Mouse (Mus musculus): ENCODE measurements around the gene Zbtb12. TPM values are rescaled to one million over a fixed set of nuclear protein-coding genes. Genes with fewer than 3 reads are reported as not detected.

Zbtb12 gene
- polyA plus RNA-seq, 1 experiment from 2014 or later, result 1.0 TPM

DNA sequence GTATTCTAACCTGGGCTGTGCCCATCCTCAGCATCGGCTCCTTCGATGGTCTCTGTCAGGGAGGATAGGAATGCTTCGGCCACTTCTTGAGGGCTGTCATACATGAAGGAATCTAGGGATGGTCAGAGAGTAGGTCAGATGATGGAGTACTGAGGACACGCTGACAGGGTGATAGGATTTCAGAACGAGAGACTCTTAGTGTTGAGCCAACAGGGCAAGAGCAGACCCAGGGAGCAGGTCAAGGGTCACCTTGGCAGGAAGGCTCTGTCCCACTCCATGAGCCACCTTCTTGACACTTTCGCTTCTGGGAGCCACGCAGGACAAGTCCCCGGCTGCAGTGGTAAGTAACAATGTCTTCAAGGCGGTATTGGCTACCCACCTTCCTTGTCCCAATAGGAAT lies 18.8 kb upstream of the Zbtb12 start:
- Histone ChIP-seq H3K9ac (ENCODE audit: low read depth, low read length) (no peak overlapping the region), H3K4me2 (ENCODE audit: low read depth, low read length) (no peak overlapping the region), H3K36me3 (ENCODE audit: control insufficient read depth, insufficient read depth, low read length) (peaks cover 13% of the 10 kb centered on the region; the same call in 1 of the 2 replicates), H3K27me3 (replicated peaks; ENCODE audit: control insufficient read depth, insufficient read depth, low read length) (no peaks in the 10 kb centered on the region), H3K9me3 (ENCODE audit: control insufficient read depth, low read length) (no peaks in the 10 kb centered on the region), H3K4me1 (ENCODE audit: control insufficient read depth, insufficient read depth, low read length) (no peaks in the 10 kb centered on the region), H3K27ac (replicated peaks; ENCODE audit: low read depth, low read length) (no peak overlapping the region), H3K4me3 (ENCODE audit: low read depth, low read length) (no peak overlapping the region)
- 74% methylated on average over 9 of the region's 9 CpGs for WGBS
- DNase-seq (ENCODE audit: low spot score) (no peak), ATAC-seq (ENCODE audit: low read depth) (no peak)

DNA sequence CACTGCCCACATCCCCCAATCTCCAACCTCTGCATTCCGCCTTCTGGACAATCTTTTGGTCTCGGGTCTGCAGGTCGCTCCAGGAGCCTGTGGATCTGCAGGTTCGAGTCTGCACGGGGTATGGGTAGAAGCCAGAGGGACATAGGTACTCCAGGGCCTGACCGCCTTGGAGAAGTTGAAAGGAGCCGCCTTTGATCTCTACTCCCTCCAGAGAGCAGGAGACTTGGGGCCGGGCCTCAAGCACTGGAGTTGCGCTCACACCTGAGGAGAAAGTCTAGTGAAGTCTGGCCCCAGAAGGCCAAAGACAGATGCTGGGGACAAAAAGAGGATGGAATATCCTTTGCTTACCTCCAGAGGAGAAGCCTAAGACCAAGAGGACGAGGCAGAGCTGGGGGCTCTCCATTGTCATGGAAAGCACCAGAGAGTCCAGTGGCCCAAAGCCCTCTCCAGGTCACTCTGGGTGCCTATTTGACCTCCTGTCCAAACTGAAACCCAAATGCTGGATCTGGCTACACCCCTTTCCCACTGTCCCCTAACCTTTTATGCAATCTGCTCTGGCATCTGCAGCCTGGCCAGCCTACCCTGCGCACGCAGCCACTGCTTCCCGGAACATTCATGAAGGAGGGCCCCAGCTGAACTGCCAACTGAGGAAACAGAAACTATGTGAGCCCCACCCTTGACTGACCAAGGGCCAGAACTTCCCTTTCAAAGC lies 17.4 kb upstream of the Zbtb12 start:
- Histone ChIP-seq H3K4me3 (ENCODE audit: low read depth, low read length) (no peak overlapping the region), H3K27ac (replicated peaks; ENCODE audit: low read depth, low read length) (no peak overlapping the region), H3K9ac (ENCODE audit: low read depth, low read length) (no peak overlapping the region), H3K36me3 (ENCODE audit: control insufficient read depth, insufficient read depth, low read length) (0 out of 2 replicates have a peak, but pooled peaks cover 6% of the 10 kb centered on the region), H3K4me2 (ENCODE audit: low read depth, low read length) (no peak overlapping the region), H3K9me3 (ENCODE audit: control insufficient read depth, low read length) (no peaks in the 10 kb centered on the region), H3K27me3 (replicated peaks; ENCODE audit: control insufficient read depth, insufficient read depth, low read length) (no peaks in the 10 kb centered on the region), H3K4me1 (ENCODE audit: control insufficient read depth, insufficient read depth, low read length) (no peaks in the 10 kb centered on the region)
- 70% methylated on average over 13 of the region's 13 CpGs for WGBS
- DNase-seq (ENCODE audit: low spot score) (no peak), ATAC-seq (ENCODE audit: low read depth) (no peak)

DNA sequence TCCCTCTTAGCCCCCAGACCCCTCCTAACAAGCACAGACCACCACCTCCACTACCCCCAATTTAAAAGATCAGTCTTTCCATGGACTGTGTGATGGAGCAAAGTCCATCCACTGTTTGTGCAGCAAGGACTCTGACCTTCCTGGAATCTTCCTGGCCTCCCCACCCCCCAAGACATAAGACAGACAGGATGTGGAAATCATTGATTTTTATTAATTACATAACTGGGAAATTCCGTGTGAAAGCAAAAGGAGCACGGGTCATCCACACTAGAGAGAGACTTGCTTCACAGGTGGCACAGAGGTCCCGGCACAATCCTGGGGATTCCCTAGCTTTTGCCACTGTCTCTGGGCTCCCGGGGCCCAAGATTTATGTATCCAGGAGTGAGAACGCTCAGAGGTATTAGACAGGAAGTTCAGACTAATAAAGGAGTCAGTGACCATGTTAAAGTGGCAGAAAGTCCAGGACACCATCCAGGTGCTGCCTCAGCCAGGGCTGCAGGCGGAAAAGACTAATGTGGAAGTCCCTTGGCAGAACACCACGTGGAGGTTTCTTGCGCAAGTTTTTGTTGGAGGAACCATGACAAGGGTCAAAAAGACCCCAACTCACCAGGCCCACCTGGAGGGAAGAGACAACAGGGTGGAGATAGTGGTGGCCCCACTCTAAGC lies 16.7 kb upstream of the Zbtb12 start, which contains the start of gene Cfb:
TSS of gene Cfb (minus strand) at position 103 of the 666 bp plus-strand sequence.
- Histone ChIP-seq H3K27ac (replicated peaks; ENCODE audit: low read depth, low read length) (no peak within 1 kb of the TSS), H3K9ac (ENCODE audit: low read depth, low read length) (no peak within 1 kb of the TSS), H3K4me1 (ENCODE audit: control insufficient read depth, insufficient read depth, low read length) (no peaks in the 10 kb centered on the region), H3K4me3 (ENCODE audit: low read depth, low read length) (no peak within 1 kb of the TSS), H3K4me2 (ENCODE audit: low read depth, low read length) (no peak within 1 kb of the TSS), H3K9me3 (ENCODE audit: control insufficient read depth, low read length) (no peaks in the 10 kb centered on the region), H3K27me3 (replicated peaks; ENCODE audit: control insufficient read depth, insufficient read depth, low read length) (no peaks in the 10 kb centered on the region), H3K36me3 (ENCODE audit: control insufficient read depth, insufficient read depth, low read length) (0 out of 2 replicates have a peak, but pooled peaks cover 3% of the 10 kb centered on the region)
- DNase-seq (ENCODE audit: low spot score), result no peak
- no peak for ATAC-seq (ENCODE audit: low read depth)
- 68% methylated on average over 8 of the region's 8 CpGs for WGBS

DNA sequence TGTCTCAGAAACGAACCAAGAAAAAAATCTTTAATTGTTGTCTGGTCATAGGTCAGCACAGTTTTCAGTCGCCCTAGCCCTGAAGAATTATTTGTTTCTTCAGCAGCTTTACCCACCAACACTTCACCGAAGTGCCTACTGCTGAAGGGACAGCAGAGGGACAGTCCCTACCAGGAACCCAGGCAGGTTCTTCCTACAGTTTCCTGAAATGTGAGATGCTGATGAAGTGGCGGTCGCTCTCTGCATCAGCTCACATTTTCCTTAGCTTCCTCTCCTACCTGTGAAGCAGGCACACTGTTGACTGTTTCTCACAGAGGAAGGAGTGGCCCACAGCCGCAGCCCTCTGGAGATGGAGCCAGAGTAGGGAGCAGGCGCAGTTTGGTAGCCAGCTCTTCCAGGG lies 13.3 kb upstream of the Zbtb12 start:
- WGBS, result 51% methylated on average over 7 of the region's 7 CpGs
- ATAC-seq (ENCODE audit: low read depth), result no peak
- H3K36me3 ChIP-seq (ENCODE audit: control insufficient read depth, insufficient read depth, low read length), result no peaks in the 10 kb centered on the region

DNA sequence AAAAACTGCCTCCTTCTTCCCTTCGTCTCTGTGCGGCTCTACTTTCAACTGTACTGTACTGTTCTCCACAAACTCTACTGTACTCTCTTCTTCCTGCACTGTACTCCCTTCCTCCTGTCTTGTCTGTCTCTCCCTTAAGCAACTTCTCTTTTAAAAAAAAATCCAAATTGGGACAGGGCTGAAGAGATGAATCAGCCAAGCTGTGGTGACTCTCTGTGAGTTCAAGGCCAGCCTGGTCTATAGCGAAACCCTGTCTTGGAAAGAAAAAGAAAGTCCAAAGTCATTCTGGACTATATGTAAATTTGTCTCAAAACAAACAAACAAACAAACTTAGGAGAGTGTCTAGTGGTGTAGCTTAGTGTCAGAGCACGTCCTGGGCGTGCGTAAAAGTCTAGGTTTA lies 5.0 kb upstream of the Zbtb12 start:
- ATAC-seq (ENCODE audit: low read depth), result no peak
- H3K4me3 ChIP-seq (ENCODE audit: low read depth, low read length), result no peak overlapping the region
- H3K9me3 ChIP-seq (ENCODE audit: control insufficient read depth, low read length), result no peaks in the 10 kb centered on the region
- no peak overlapping the region for H3K9ac ChIP-seq (ENCODE audit: low read depth, low read length)
- no peak for DNase-seq (ENCODE audit: low spot score)
- 90% methylated on average over 6 of the region's 6 CpGs for WGBS
- no peak overlapping the region for H3K27ac ChIP-seq (replicated peaks; ENCODE audit: low read depth, low read length)
- no peak overlapping the region for H3K4me2 ChIP-seq (ENCODE audit: low read depth, low read length)
- no peaks in the 10 kb centered on the region for H3K27me3 ChIP-seq (replicated peaks; ENCODE audit: control insufficient read depth, insufficient read depth, low read length)
- H3K4me1 ChIP-seq (ENCODE audit: control insufficient read depth, insufficient read depth, low read length), result peaks cover 1% of the 10 kb centered on the region; the same call in 1 of the 2 replicates
- H3K36me3 ChIP-seq (ENCODE audit: control insufficient read depth, insufficient read depth, low read length), result no peaks in the 10 kb centered on the region

More for the DNA sequence above, 13.3 kb upstream of the Zbtb12 start:
- no peak for DNase-seq (ENCODE audit: low spot score)
- Histone ChIP-seq H3K4me1 (ENCODE audit: control insufficient read depth, insufficient read depth, low read length) (no peaks in the 10 kb centered on the region), H3K4me3 (ENCODE audit: low read depth, low read length) (no peak overlapping the region), H3K9ac (ENCODE audit: low read depth, low read length) (no peak overlapping the region), H3K9me3 (ENCODE audit: control insufficient read depth, low read length) (no peaks in the 10 kb centered on the region), H3K27ac (replicated peaks; ENCODE audit: low read depth, low read length) (no peak overlapping the region), H3K27me3 (replicated peaks; ENCODE audit: control insufficient read depth, insufficient read depth, low read length) (no peaks in the 10 kb centered on the region), H3K4me2 (ENCODE audit: low read depth, low read length) (no peak overlapping the region)

DNA sequence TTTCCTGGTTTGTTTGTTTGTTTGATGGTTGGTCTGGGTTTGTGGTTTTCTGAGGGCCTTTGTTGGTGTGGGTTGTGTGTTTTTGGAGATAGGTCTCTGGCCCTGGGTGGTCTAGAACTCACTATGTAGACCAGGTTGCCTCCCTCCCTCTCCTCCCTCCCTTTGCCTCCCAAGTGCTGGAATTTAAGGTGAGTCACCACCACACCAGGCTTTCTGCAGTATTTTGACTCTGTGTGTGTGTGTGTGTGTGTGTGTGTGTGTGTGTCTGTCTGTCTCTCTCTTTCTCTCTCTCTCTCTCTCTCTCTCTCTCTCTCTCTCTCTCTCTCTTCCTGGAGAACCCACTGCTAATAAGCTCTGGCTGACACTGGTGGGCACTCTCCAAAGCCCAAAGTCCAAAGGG lies 1.9 kb downstream of the Zbtb12 start:
- H3K27ac ChIP-seq (replicated peaks; ENCODE audit: low read depth, low read length), result no peak overlapping the region
- no peak overlapping the region for H3K4me2 ChIP-seq (ENCODE audit: low read depth, low read length)
- H3K27me3 ChIP-seq (replicated peaks; ENCODE audit: control insufficient read depth, insufficient read depth, low read length), result no peaks in the 10 kb centered on the region
- H3K4me1 ChIP-seq (ENCODE audit: control insufficient read depth, insufficient read depth, low read length), result peaks cover 13% of the 10 kb centered on the region; the same call in 1 of the 2 replicates
- no peak overlapping the region for H3K4me3 ChIP-seq (ENCODE audit: low read depth, low read length)
- ATAC-seq (ENCODE audit: low read depth), result no peak
- no peaks in the 10 kb centered on the region for H3K9me3 ChIP-seq (ENCODE audit: control insufficient read depth, low read length)
- H3K36me3 ChIP-seq (ENCODE audit: control insufficient read depth, insufficient read depth, low read length), result no peaks in the 10 kb centered on the region
- H3K9ac ChIP-seq (ENCODE audit: low read depth, low read length), result no peak overlapping the region
- DNase-seq (ENCODE audit: low spot score), result no peak

DNA sequence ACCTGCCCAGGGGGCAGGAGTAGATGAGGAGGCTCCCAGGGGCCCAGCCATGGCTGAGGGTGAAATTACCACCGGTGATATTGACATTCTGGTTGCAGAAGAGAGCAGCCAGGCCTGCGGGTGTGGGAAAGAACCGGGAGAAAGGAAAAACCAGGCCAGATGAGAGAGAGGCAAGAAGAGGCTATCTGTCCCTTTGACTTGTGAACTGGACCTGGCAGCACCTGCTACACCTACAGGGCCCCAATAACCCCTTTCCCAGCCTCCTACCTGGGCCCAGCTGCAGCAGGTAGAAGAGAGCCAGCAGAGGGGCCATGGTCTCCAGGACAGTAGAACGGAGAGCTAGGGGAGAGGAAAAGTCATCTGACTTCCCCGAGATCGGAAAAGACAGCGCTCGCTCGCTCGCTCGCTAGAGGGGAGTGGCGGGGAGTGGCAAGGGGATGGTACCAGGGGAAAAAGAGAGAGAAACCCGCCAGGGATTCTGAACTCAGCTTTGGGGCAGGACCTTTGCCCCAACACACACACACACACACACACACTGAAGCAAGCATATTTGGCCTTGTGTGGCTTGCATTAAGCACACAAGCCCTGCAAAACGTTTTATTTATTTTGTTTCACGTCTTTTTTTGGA lies 2.5 kb downstream of the Zbtb12 start, which contains the start of gene Gm20547:
TSS of gene Gm20547 (minus strand) at position 360 of the 628 bp plus-strand sequence.
- no peak for DNase-seq (ENCODE audit: low spot score)
- peaks cover 13% of the 10 kb centered on the region; the same call in 1 of the 2 replicates for H3K4me1 ChIP-seq (ENCODE audit: control insufficient read depth, insufficient read depth, low read length)
- H3K9ac ChIP-seq (ENCODE audit: low read depth, low read length), result peak within 1 kb of the TSS; percentile 49; the same call in 1 of the 2 replicates
- H3K4me2 ChIP-seq (ENCODE audit: low read depth, low read length), result peak within 1 kb of the TSS; percentile 37
- H3K36me3 ChIP-seq (ENCODE audit: control insufficient read depth, insufficient read depth, low read length), result no peaks in the 10 kb centered on the region
- peak within 1 kb of the TSS; percentile 17; the same call in 1 of the 2 replicates for H3K4me3 ChIP-seq (ENCODE audit: low read depth, low read length)
- H3K27me3 ChIP-seq (replicated peaks; ENCODE audit: control insufficient read depth, insufficient read depth, low read length), result no peaks in the 10 kb centered on the region
- H3K27ac ChIP-seq (replicated peaks; ENCODE audit: low read depth, low read length), result no peak within 1 kb of the TSS
- 5% methylated on average over 15 of the region's 15 CpGs for WGBS
- no peaks in the 10 kb centered on the region for H3K9me3 ChIP-seq (ENCODE audit: control insufficient read depth, low read length)
- ATAC-seq (ENCODE audit: low read depth), result no peak

DNA sequence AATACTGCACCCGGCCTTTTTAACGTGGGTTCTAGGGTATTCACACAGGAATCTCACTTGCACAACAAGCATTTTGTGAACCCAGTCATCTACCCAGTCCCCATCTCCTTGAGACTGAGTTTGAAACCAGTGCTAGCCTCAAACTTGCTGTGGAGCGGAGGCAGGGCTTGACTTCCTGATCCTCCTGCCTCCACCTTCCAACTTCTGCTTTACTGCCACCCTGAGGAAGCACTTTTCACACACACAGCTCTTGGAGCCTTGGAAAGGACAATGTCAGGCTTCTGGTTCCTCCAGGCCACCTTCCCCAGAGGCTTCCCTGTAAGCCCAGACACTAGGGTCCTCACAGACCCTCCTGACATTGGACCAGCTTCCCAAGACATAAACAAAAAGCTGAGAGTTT lies 4.0 kb downstream of the Zbtb12 start:
- WGBS, result 60% methylated on average over 3 of the region's 3 CpGs
- Histone ChIP-seq H3K27ac (replicated peaks; ENCODE audit: low read depth, low read length) (0 out of 2 replicates have a peak overlapping the region, but pooled peaks have one; percentile 34), H3K9ac (ENCODE audit: low read depth, low read length) (no peak overlapping the region), H3K9me3 (ENCODE audit: control insufficient read depth, low read length) (no peaks in the 10 kb centered on the region), H3K4me1 (ENCODE audit: control insufficient read depth, insufficient read depth, low read length) (peaks cover 13% of the 10 kb centered on the region; the same call in 1 of the 2 replicates), H3K4me3 (ENCODE audit: low read depth, low read length) (no peak overlapping the region), H3K36me3 (ENCODE audit: control insufficient read depth, insufficient read depth, low read length) (no peaks in the 10 kb centered on the region), H3K4me2 (ENCODE audit: low read depth, low read length) (no peak overlapping the region), H3K27me3 (replicated peaks; ENCODE audit: control insufficient read depth, insufficient read depth, low read length) (no peaks in the 10 kb centered on the region)
- ATAC-seq (ENCODE audit: low read depth) (no peak), DNase-seq (ENCODE audit: low spot score) (no peak)
